Mouse (Mus musculus) kidney, adult 2 months (tissue): ENCODE data around the gene Slc26a11. TPM values are rescaled to one million over a fixed set of nuclear protein-coding genes. Genes with fewer than 3 reads are reported as not detected.

Experiments
- DNase-seq: peaks from one replicate; pipeline ENCODE4 v3.0.0; 2021
- H3K27ac ChIP-seq: fragments of 200-500 bp; 2 replicates; pipeline ENCODE4 v1.5.1; 2012; ENCODE audit warnings: low read depth, low read length, control low read depth, inconsistent platforms; ENCODE audit not compliant: insufficient read depth
- H3K27me3 ChIP-seq: fragments of 200-500 bp; replicated peaks from 2 replicates; pipeline ENCODE4 v1.6.1; 2012; ENCODE audit warnings: mild to moderate bottlenecking, moderate library complexity, low read length, inconsistent platforms; ENCODE audit not compliant: control insufficient read depth, insufficient read depth
- H3K36me3 ChIP-seq: fragments of 200-500 bp; 2 replicates; pipeline ENCODE4 v1.6.1; 2012; ENCODE audit warnings: mild to moderate bottlenecking, moderate library complexity, low read length, inconsistent platforms; ENCODE audit not compliant: control insufficient read depth, insufficient read depth
- H3K4me1 ChIP-seq: fragments of 200-500 bp; 2 replicates; pipeline ENCODE4 v1.6.1; 2011; ENCODE audit warnings: low read length; ENCODE audit not compliant: control insufficient read depth, insufficient read depth
- H3K4me3 ChIP-seq: fragments of 200-500 bp; 2 replicates; pipeline ENCODE4 v1.5.1; 2011; ENCODE audit warnings: mild to moderate bottlenecking, low read depth, low read length, control low read depth; ENCODE audit not compliant: insufficient read depth
- CTCF ChIP-seq: fragments of 200-500 bp; conservative IDR thresholded peaks from 2 replicates; pipeline ENCODE4 v1.5.1; 2011; ENCODE audit warnings: low read depth, mild to moderate bottlenecking, control low read depth, low read length, moderate library complexity, mixed read lengths; ENCODE audit not compliant: insufficient read depth, insufficient read length
- POLR2A ChIP-seq: fragments of 200-500 bp; IDR thresholded peaks from one replicate; pipeline ENCODE4 v1.6.1; 2011; ENCODE audit warnings: low read depth, low read length, control low read depth
- WGBS: fragments of 180-500 bp; shearing (Covaris S2); methylation state at CpG from one replicate; pipeline ENCODE4 v1.1.7; 2018; 5-methylcytosine and 5-hydroxymethylcytosine counted together
- polyA plus RNA-seq: library from polyadenylated mRNA; depleted of rRNA; stranded (reverse); fragments of >200 nt; gene quantifications from 2 replicates; pipeline ENCODE4 v1.2.3, GENCODE M21; 2012

Slc26a11 gene
- polyA plus RNA-seq, 1 experiment = 13.0 TPM

GRCm38 (mm10) chr11:119402501-119403160 lies 47.3 kb downstream of the Slc26a11 start:
- Histone ChIP-seq H3K36me3 (no peaks in the 10 kb centered on the region), H3K27me3 (no peaks in the 10 kb centered on the region), H3K27ac (no peak overlapping the region; the same call in 1 of the 2 replicates), H3K4me3 (no peak overlapping the region), H3K4me1 (0 out of 2 replicates have a peak, but pooled peaks cover 3% of the 10 kb centered on the region)
- TF ChIP-seq POLR2A (no peak), CTCF (no peak)
- WGBS = 64% methylated on average over 11 of the region's 11 CpGs
- peak; percentile 37 for DNase-seq

GRCm38 (mm10) chr11:119404627-119405026 lies 49.3 kb downstream of the Slc26a11 start:
- 75% methylated on average over 5 of the region's 5 CpGs for WGBS
- DNase-seq = peak; percentile 49
- Histone ChIP-seq H3K27me3 (no peaks in the 10 kb centered on the region), H3K4me1 (0 out of 2 replicates have a peak, but pooled peaks cover 3% of the 10 kb centered on the region), H3K27ac (no peak overlapping the region), H3K4me3 (no peak overlapping the region), H3K36me3 (no peaks in the 10 kb centered on the region)
- no peak for TF ChIP-seq POLR2A
- peak; percentile 86 for TF ChIP-seq CTCF

DNA sequence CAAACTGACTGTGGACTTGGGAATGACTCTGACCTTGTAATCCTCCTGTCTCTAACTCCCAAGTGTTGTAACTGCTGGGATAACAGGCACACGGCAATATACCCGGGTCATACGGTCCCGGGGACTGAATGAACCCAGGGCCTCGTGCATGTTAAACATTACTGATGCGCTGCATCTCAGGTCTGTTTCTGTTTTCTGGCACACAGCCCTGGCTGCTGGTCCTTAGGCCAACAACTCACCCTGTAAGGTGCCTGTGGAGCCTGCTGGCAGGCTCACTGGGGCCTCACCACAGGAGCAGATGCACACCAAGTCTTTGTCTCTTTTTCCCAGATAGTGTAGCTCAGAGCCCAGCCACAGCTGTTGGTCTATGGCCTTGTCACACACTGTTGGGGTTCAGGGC lies 52.0 kb downstream of the Slc26a11 start:
- Histone ChIP-seq H3K27ac (no peak overlapping the region), H3K4me3 (no peak overlapping the region), H3K4me1 (0 out of 2 replicates have a peak, but pooled peaks cover 2% of the 10 kb centered on the region), H3K27me3 (no peaks in the 10 kb centered on the region), H3K36me3 (no peaks in the 10 kb centered on the region)
- 73% methylated on average over 6 of the region's 6 CpGs for WGBS
- no peak for TF ChIP-seq POLR2A
- no peak for TF ChIP-seq CTCF
- peak; percentile 51 for DNase-seq

DNA sequence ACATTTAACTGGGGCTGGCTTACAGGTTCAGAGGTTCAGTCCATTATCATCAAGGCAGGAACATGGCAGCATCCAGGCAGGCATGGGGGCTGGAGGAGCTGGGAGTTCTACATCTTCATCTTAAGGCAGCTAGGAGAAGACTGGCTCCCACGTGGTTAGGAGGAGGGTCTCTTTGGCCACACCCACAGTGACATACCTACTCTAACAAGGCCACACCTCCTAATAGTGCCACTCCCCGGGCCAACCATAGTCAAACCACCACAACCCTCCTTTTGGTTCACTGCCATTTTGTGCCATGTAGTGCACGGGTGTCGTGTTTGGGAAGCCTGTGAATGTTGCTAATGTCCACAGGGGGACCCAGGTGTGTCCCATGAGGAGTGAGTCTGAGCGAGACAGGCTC lies 52.6 kb downstream of the Slc26a11 start:
- H3K36me3 ChIP-seq = no peaks in the 10 kb centered on the region
- TF ChIP-seq POLR2A = no peak
- TF ChIP-seq CTCF = no peak
- WGBS = 66% methylated on average over 5 of the region's 5 CpGs

DNA sequence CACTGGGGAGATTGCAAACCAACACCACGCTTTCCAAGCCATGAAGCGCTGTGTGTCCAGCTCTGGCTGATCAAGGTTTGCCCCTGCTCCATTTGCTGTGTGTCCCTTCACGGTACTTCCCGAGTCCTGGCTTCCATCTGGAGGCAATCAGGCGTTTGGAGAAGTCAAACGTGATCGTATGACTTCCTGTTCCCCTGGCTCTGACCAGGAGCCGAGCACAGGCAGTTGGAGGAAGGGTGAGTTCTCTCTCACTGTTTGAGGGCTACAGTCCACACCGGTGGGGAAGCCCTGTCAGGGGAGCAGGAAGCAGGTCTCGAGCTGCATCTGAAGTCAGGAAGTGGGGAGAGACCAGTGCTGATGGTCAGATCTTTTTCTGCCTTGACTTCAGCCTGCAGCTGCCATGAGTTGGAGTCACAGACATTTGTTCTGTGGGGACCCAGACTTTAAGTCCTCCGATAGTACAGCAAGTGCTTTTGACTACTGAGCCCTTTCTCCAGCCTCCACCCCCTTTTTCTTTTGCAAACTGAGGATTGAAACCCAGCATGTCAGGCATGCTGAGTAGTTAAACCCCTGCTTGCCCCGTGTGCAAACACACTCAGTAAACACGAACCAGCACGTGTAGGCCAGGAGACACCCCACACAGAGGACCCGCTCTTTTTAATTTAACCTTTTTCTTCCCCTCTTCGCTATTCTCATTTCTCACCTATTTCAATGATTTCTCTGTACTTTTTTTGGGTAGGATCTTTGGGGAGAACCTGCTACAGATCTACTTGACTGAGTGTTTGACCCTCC lies 64.2 kb downstream of the Slc26a11 start:
- Histone ChIP-seq H3K4me3 (no peak overlapping the region), H3K27ac (no peak overlapping the region), H3K4me1 (no peaks in the 10 kb centered on the region), H3K36me3 (peaks cover 8% of the 10 kb centered on the region), H3K27me3 (no peaks in the 10 kb centered on the region)
- DNase-seq = no peak
- WGBS = 52% methylated on average over 16 of the region's 16 CpGs
- no peak for TF ChIP-seq POLR2A
- no peak for TF ChIP-seq CTCF

More for the DNA sequence above, 52.6 kb downstream of the Slc26a11 start:
- no peak overlapping the region for H3K4me3 ChIP-seq
- no peaks in the 10 kb centered on the region for H3K4me1 ChIP-seq
- DNase-seq = no peak
- no peak overlapping the region for H3K27ac ChIP-seq
- no peaks in the 10 kb centered on the region for H3K27me3 ChIP-seq

DNA sequence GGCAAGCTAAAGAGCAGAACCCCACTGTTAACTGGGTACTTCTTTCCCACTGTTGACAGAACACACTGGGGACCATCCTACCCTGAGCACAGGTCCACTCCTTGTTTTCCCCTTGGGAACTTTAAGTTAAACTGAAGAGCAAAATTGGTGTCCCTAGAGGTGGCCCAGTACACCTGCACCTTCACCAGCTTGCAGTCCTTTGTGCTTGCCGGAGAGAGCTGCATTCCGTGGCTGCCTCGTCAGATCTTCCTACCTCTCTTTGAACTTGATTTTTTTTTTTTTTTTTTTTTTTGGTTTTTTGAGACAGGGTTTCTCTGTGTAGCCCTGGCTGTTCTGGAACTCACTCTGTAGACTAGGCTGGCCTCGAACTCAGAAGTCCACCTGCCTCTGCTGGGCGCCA lies 65.1 kb downstream of the Slc26a11 start:
- Histone ChIP-seq H3K27me3 (no peaks in the 10 kb centered on the region), H3K27ac (no peak overlapping the region), H3K4me3 (no peak overlapping the region), H3K36me3 (peaks cover 8% of the 10 kb centered on the region), H3K4me1 (no peaks in the 10 kb centered on the region)
- no peak for TF ChIP-seq POLR2A
- no peak for TF ChIP-seq CTCF
- WGBS = 92% methylated on average over 5 of the region's 5 CpGs
- no peak for DNase-seq

DNA sequence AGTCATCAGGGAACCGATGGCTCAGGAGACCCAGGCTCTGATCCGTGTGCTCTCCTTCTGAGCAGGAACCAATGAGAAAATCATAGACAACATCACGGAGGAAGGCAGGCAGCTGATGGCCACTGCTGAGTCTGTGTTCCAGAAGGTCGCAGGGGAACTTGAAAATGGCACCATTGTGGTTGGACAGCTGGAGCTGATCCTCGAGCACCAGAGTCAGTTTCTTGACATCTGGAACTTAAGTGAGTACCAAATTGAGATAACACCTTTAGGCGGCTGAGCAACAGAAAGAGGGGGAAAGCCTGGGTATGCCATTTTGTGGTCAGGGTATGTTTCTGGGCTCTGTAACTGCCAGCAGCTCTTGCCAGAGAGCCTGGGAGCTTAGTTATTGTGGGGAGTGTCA lies 72.1 kb downstream of the Slc26a11 start:
- Histone ChIP-seq H3K27ac (no peak overlapping the region), H3K36me3 (peaks cover 2% of the 10 kb centered on the region)
- 84% methylated on average over 6 of the region's 6 CpGs for WGBS

More for the DNA sequence above, 72.1 kb downstream of the Slc26a11 start:
- Histone ChIP-seq H3K27me3 (no peaks in the 10 kb centered on the region), H3K4me1 (no peaks in the 10 kb centered on the region), H3K4me3 (no peak overlapping the region)
- TF ChIP-seq CTCF (no peak), POLR2A (no peak)
- DNase-seq = no peak
